Mouse (Mus musculus) CH12.LX (cell line): Measurements from ENCODE around the gene Nyap1. TPM values are rescaled to one million over a fixed set of nuclear protein-coding genes. Genes with fewer than 3 reads are reported as not detected.

Experiments used
- DNase-seq: peaks from one replicate; pipeline ENCODE4 v3.0.0-alpha.2; 2013; ENCODE audit errors: extremely low read depth
- H3K27ac ChIP-seq: 2 replicates; pipeline ENCODE4 v1.5.1; 2012; ENCODE audit warnings: low read depth, mild to moderate bottlenecking, control low read depth, moderate library complexity; ENCODE audit not compliant: insufficient read depth
- H3K27me3 ChIP-seq: replicated peaks from 2 replicates; pipeline ENCODE3; 2012; ENCODE audit warnings: inconsistent platforms
- H3K36me3 ChIP-seq, 2 experiments: replicated peaks in 1 of 2; 2 replicates each; pipeline versions ENCODE3 to v1.6.1; 2012; ENCODE audit warnings: inconsistent platforms in 1 of 2, low read length in 1 of 2, mild to moderate bottlenecking in 1 of 2, mixed read lengths in 1 of 2, moderate library complexity in 1 of 2; ENCODE audit not compliant: control insufficient read depth in 1 of 2, insufficient read depth in 1 of 2
- H3K4me1 ChIP-seq, 2 experiments: 2 replicates each; pipeline ENCODE4 v1.6.1; 2012; ENCODE audit warnings: inconsistent platforms in 1 of 2, moderate library complexity in 1 of 2; ENCODE audit not compliant: insufficient read depth in 2 of 2, control insufficient read depth in 1 of 2
- H3K4me2 ChIP-seq: 2 replicates; pipeline ENCODE4 v1.6.1; 2012; ENCODE audit warnings: low read depth, mild to moderate bottlenecking, control low read depth; ENCODE audit not compliant: poor library complexity, insufficient read depth, severe bottlenecking
- H3K4me3 ChIP-seq, 3 experiments: fragments of 150-350 bp in 1 of 3; sonication (generic) in 1 of 3; replicated peaks in 1 of 3; 2 replicates each; pipeline versions ENCODE3 to v1.5.1; 2011 to 2012; ENCODE audit warnings: low read depth in 2 of 3, low read length in 2 of 3, mild to moderate bottlenecking in 2 of 3, moderate library complexity in 2 of 3, control low read depth in 1 of 3, improper control_type of control experiment in 1 of 3, inconsistent platforms in 1 of 3, mixed read lengths in 1 of 3; ENCODE audit not compliant: poor library complexity in 1 of 3
- H3K79me2 ChIP-seq: replicated peaks from 2 replicates; pipeline ENCODE4 v1.6.1; 2012; ENCODE audit warnings: mild to moderate bottlenecking, moderate library complexity; ENCODE audit not compliant: control insufficient read depth, poor library complexity, insufficient read depth, severe bottlenecking; ENCODE audit errors: extremely low read depth
- H3K9ac ChIP-seq: 2 replicates; pipeline ENCODE4 v1.6.1; 2012; ENCODE audit warnings: low read depth, mild to moderate bottlenecking, control low read depth, moderate library complexity; ENCODE audit not compliant: insufficient read depth
- H3K9me3 ChIP-seq: replicated peaks from 2 replicates; pipeline ENCODE3; 2012; ENCODE audit warnings: low read length, inconsistent platforms, mixed read lengths
- BHLHE40 ChIP-seq: IDR thresholded peaks from 2 replicates; pipeline ENCODE4 v1.6.1; 2011; ENCODE audit warnings: mild to moderate bottlenecking, low read depth, low read length, improper control_type of control experiment
- CHD1 ChIP-seq: IDR thresholded peaks from 2 replicates; pipeline ENCODE4 v1.6.1; 2012; ENCODE audit warnings: low read depth, low read length, improper control_type of control experiment, inconsistent platforms
- CTCF ChIP-seq, 2 experiments: IDR thresholded peaks in 1 of 2; conservative IDR thresholded peaks in 1 of 2; 2 replicates each; pipeline ENCODE4 v1.5.1; 2011 to 2012; ENCODE audit warnings: low read depth in 2 of 2, low read length in 2 of 2, improper control_type of control experiment in 1 of 2, inconsistent platforms in 1 of 2, mild to moderate bottlenecking in 1 of 2, moderate library complexity in 1 of 2
- ETS1 ChIP-seq: conservative IDR thresholded peaks from 2 replicates; pipeline ENCODE4 v1.6.1; 2012; ENCODE audit warnings: low read depth, mild to moderate bottlenecking, inconsistent platforms, low read length, improper control_type of control experiment, moderate library complexity
- IRF4 ChIP-seq: IDR thresholded peaks from 2 replicates; pipeline ENCODE4 v1.6.1; 2014; ENCODE audit warnings: low read depth, mild to moderate bottlenecking, inconsistent platforms, low read length, improper control_type of control experiment
- JUN ChIP-seq: IDR thresholded peaks from 2 replicates; pipeline ENCODE4 v1.6.1; 2011; ENCODE audit warnings: low read depth, mild to moderate bottlenecking, low read length, improper control_type of control experiment, moderate library complexity; ENCODE audit not compliant: insufficient read depth
- JUND ChIP-seq: conservative IDR thresholded peaks from 2 replicates; pipeline ENCODE4 v1.6.1; 2011; ENCODE audit warnings: low read depth, low read length, improper control_type of control experiment
- MAFK ChIP-seq: IDR thresholded peaks from 2 replicates; pipeline ENCODE4 v1.6.1; 2011; ENCODE audit warnings: low read length, improper control_type of control experiment; ENCODE audit not compliant: insufficient replicate concordance
- MXI1 ChIP-seq: IDR thresholded peaks from 2 replicates; pipeline ENCODE4 v1.6.1; 2011; ENCODE audit warnings: mild to moderate bottlenecking, low read depth, low read length, improper control_type of control experiment
- MYC ChIP-seq: IDR thresholded peaks from 2 replicates; pipeline ENCODE4 v1.6.1; 2011; ENCODE audit warnings: low read depth, mild to moderate bottlenecking, improper control_type of control experiment, low read length
- PAX5 ChIP-seq: IDR thresholded peaks from 2 replicates; pipeline ENCODE4 v1.6.1; 2012; ENCODE audit warnings: low read length, inconsistent platforms, mixed read lengths
- POLR2A ChIP-seq: IDR thresholded peaks from 2 replicates; pipeline ENCODE4 v1.6.1; 2011; ENCODE audit warnings: low read depth, mild to moderate bottlenecking, improper control_type of control experiment, low read length
- RAD21 ChIP-seq: IDR thresholded peaks from 2 replicates; pipeline ENCODE4 v1.6.1; 2011; ENCODE audit warnings: low read depth, mild to moderate bottlenecking, low read length, improper control_type of control experiment, moderate library complexity
- SIN3A ChIP-seq: IDR thresholded peaks from 2 replicates; pipeline ENCODE4 v1.6.1; 2012; ENCODE audit warnings: low read length, improper control_type of control experiment, inconsistent platforms
- SMC3 ChIP-seq: IDR thresholded peaks from 2 replicates; pipeline ENCODE4 v1.6.1; 2011; ENCODE audit warnings: low read depth, low read length, improper control_type of control experiment
- TCF12 ChIP-seq: IDR thresholded peaks from 2 replicates; pipeline ENCODE4 v1.6.1; 2014; ENCODE audit warnings: low read depth, mild to moderate bottlenecking, inconsistent platforms, low read length, improper control_type of control experiment
- ZKSCAN1 ChIP-seq: IDR thresholded peaks from 2 replicates; pipeline ENCODE4 v1.6.1; 2012; ENCODE audit warnings: low read depth, inconsistent platforms, low read length, improper control_type of control experiment, borderline replicate concordance
- ZMIZ1 ChIP-seq: IDR thresholded peaks from 2 replicates; pipeline ENCODE4 v1.6.1; 2012; ENCODE audit warnings: low read depth, mild to moderate bottlenecking, inconsistent platforms, low read length, improper control_type of control experiment
- dilution Hi-C: fragments of 300-500 bp; cut with MboI; formaldehyde crosslinking; loops from 2 replicates; pipeline ENCODE4 v1.14.3; 2020; ENCODE audit warnings: low sequenced_read_pairs; ENCODE audit not compliant: extremely low pct_unique_long_range_greater_than_20kb, extremely low pct_ligation_motif_present
- in situ Hi-C: fragments of 300-500 bp; cut with MboI; formaldehyde crosslinking; loops from 3 replicates; pipeline ENCODE4 v1.14.3; 2019; ENCODE audit warnings: low sequenced_read_pairs, low pct_ligation_motif_present, low pct_unique_long_range_greater_than_20kb, mixed read lengths
- polyA plus RNA-seq: library from polyadenylated mRNA; unstranded; fragments of >175 nt; gene quantifications from 2 replicates; pipeline ENCODE4 v1.2.1, GENCODE M21; 2012; ENCODE audit warnings: low read depth; ENCODE audit not compliant: insufficient read length
- total RNA-seq, 2 experiments: library from RNA; depleted of rRNA; stranded (reverse); fragments of 300-350 nt in 1 of 2; fragments of >200 nt in 1 of 2; gene quantifications; 2 replicates each; pipeline ENCODE4 v1.2.3; 2012 to 2014

Nyap1 gene
- total and polyA plus RNA-seq, 3 experiments: 0.28 to 1.4 (median 0.43) TPM

DNA sequence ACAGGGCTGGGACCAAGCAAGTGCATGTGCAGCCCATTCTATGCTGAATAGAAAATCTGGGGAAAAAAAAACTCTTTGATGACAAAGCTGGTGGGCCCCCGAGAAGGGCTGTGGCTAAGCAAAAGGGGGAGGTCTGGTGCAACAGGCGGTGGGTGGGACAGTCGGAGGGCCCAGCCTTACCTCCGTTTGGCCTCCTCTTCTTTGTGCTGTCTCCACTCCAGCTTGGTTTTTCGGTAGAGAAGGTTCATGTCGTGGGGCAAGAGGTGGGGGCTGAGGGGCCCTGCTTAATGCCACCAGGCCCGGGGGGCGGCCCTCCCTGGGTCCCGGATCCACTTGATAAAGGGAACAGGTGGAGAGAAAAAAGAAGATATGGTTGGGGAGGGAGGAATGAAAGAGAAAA is 1.9 kb downstream of the Nyap1 start:
- H3K4me1 ChIP-seq: peaks cover 0 to 17% of the 10 kb centered on the region in 2 experiments; a peak in 2 of 4 replicates
- no peaks in the 10 kb centered on the region for H3K79me2 ChIP-seq
- H3K9ac ChIP-seq: no peak overlapping the region
- H3K4me2 ChIP-seq: no peak overlapping the region
- TF ChIP-seq PAX5 (no peak), BHLHE40 (no peak), MAFK (no peak), SIN3A (no peak), ETS1 (no peak), CHD1 (no peak), ZMIZ1 (no peak), MYC (no peak), TCF12 (no peak), SMC3 (no peak), JUND (no peak), ZKSCAN1 (no peak), JUN (no peak), IRF4 (no peak), POLR2A (no peak)
- no peak overlapping the region for H3K27ac ChIP-seq
- in situ Hi-C loops: no loop called here
- no peak for DNase-seq
- H3K4me3 ChIP-seq: no peak overlapping the region
- peaks cover 0 to 6% of the 10 kb centered on the region in 2 experiments for H3K36me3 ChIP-seq
- H3K27me3 ChIP-seq: peaks cover 9% of the 10 kb centered on the region
- H3K9me3 ChIP-seq: no peaks in the 10 kb centered on the region
- dilution Hi-C loops: no loop called here

GRCm38 (mm10) chr5:137738516-137738915 is 2.9 kb downstream of the Nyap1 start:
- no peak for DNase-seq
- Histone ChIP-seq H3K9me3 (no peaks in the 10 kb centered on the region), H3K9ac (no peak overlapping the region)
- in situ Hi-C loops: no loop called here
- dilution Hi-C loops: no loop called here
- peak; percentile 24 for TF ChIP-seq RAD21
- TF ChIP-seq SMC3: peak; percentile 42
- peak in 1 of 2 experiments; percentile 52; a peak in 2 of 4 replicates for TF ChIP-seq CTCF (conservative IDR thresholded peaks at IDR 0.05 in 1 of 2, IDR thresholded peaks at IDR 0.05 in 1 of 2; ENCODE audit: low read depth in 2 of 2, low read length in 2 of 2)
- no peak for TF ChIP-seq MXI1
- TF ChIP-seq, all 38 proteins: peak for 3
- peaks cover 0 to 17% of the 10 kb centered on the region in 2 experiments; a peak in 2 of 4 replicates for H3K4me1 ChIP-seq
- H3K4me3 ChIP-seq: no peak overlapping the region
- H3K27me3 ChIP-seq: peaks cover 5% of the 10 kb centered on the region
- H3K27ac ChIP-seq: no peak overlapping the region
- H3K79me2 ChIP-seq: no peaks in the 10 kb centered on the region
- peaks cover 0 to 6% of the 10 kb centered on the region in 2 experiments for H3K36me3 ChIP-seq
- H3K4me2 ChIP-seq: no peak overlapping the region
